Mouse (Mus musculus) lung, postnatal 14 days (tissue): ENCODE data around the gene Hk2.
"Not testable (repeated sequence)": the region's sequence is repeated elsewhere in the genome, so short reads cannot be mapped to it uniquely, and the experiment has no call there.

ENCODE experiments used
- DNase-seq: peaks from one replicate; pipeline ENCODE4 v3.0.0; 2021

Hk2 gene

GRCm38 (mm10) chr6:82737634-82738540 lies 36.4 kb downstream of the Hk2 start:
- DNase-seq: no peak

- no peak for DNase-seq
These were observed 37.3 kb downstream of the Hk2 start for GRCm38 (mm10) chr6:82736626-82737600.

- DNase-seq: peak; percentile 54
These were observed 38.9 kb downstream of the Hk2 start for GRCm38 (mm10) chr6:82735347-82735746.

GRCm38 (mm10) chr6:82728635-82729034 lies 45.6 kb downstream of the Hk2 start:
- DNase-seq: no peak

- DNase-seq: no peak
These were observed 47.0 kb downstream of the Hk2 start for GRCm38 (mm10) chr6:82727206-82727605.

- DNase-seq: peak; percentile 42
These were observed 50.9 kb downstream of the Hk2 start for GRCm38 (mm10) chr6:82723321-82723720.

- DNase-seq: no peak
These were observed 58.1 kb downstream of the Hk2 start for GRCm38 (mm10) chr6:82716126-82716525.

- DNase-seq: no peak
These were observed 58.6 kb downstream of the Hk2 start for GRCm38 (mm10) chr6:82715653-82716052.

- DNase-seq: no peak
These were observed 59.0 kb downstream of the Hk2 start for GRCm38 (mm10) chr6:82715253-82715652.

- no peak for DNase-seq
These were observed 59.4 kb downstream of the Hk2 start for GRCm38 (mm10) chr6:82714841-82715240.

GRCm38 (mm10) chr6:82714243-82714642 lies 60.0 kb downstream of the Hk2 start:
- peak; percentile 80 for DNase-seq

GRCm38 (mm10) chr6:82707742-82708141 lies 66.5 kb downstream of the Hk2 start:
- no peak for DNase-seq

- no peak for DNase-seq
These were observed 67.0 kb downstream of the Hk2 start for GRCm38 (mm10) chr6:82707241-82707640.

GRCm38 (mm10) chr6:82705221-82705620 lies 69.0 kb downstream of the Hk2 start, which contains the start of gene Pole4:
Gene Pole4 (minus strand): TSS chr6:82705365.
- no peak for DNase-seq

GRCm38 (mm10) chr6:82703710-82704109 lies 70.5 kb downstream of the Hk2 start:
- DNase-seq: no peak

- DNase-seq: peak; percentile 93
These were observed 71.6 kb downstream of the Hk2 start for GRCm38 (mm10) chr6:82702593-82703017.

GRCm38 (mm10) chr6:82701296-82701695 lies 73.0 kb downstream of the Hk2 start:
- DNase-seq: no peak

- no peak for DNase-seq
These were observed 74.4 kb downstream of the Hk2 start for GRCm38 (mm10) chr6:82699831-82700230.

GRCm38 (mm10) chr6:82696736-82697135 lies 77.5 kb downstream of the Hk2 start:
- no peak for DNase-seq

GRCm38 (mm10) chr6:82694668-82695067 lies 79.6 kb downstream of the Hk2 start:
- DNase-seq: no peak

- DNase-seq: no peak
These were observed 84.8 kb downstream of the Hk2 start for GRCm38 (mm10) chr6:82689474-82689873.

- DNase-seq: not testable (repeated sequence)
These were observed 85.7 kb downstream of the Hk2 start for GRCm38 (mm10) chr6:82688586-82688985.

- DNase-seq: no peak
These were observed 90.1 kb downstream of the Hk2 start for GRCm38 (mm10) chr6:82684136-82684535.
